Mouse (Mus musculus) kidney, postnatal 0 days (tissue): ENCODE results near the gene Jade2. TPM values are rescaled to one million over a fixed set of nuclear protein-coding genes. Genes with fewer than 3 reads are reported as not detected.
A peak's percentile ranks its signal among the peaks of the same experiment; 100 is the strongest.

ENCODE experiments used
- ATAC-seq: fragments of 200-750 bp; cut with Nextera tagmentation; replicated peaks from 2 replicates; pipeline ENCODE4 v1.8.0; 2017; ENCODE audit warnings: low read depth, moderate number of reproducible peaks, moderate TSS enrichment, moderate library complexity; ENCODE audit not compliant: low FRiP score
- DNase-seq: peaks from one replicate; pipeline ENCODE4 v3.0.0-alpha.2; 2016; ENCODE audit warnings: low spot score
- H3K27ac ChIP-seq: fragments of 300-500 bp; sonication (generic); 2 replicates; pipeline ENCODE4 v1.5.1; 2014; ENCODE audit warnings: mild to moderate bottlenecking
- H3K27me3 ChIP-seq: fragments of 300-500 bp; sonication (generic); 2 replicates; pipeline ENCODE4 v1.6.1; 2014; ENCODE audit warnings: low read length, mixed read lengths; ENCODE audit not compliant: insufficient read depth
- H3K36me3 ChIP-seq: fragments of 300-500 bp; sonication (generic); 2 replicates; pipeline ENCODE4 v1.6.1; 2014; ENCODE audit warnings: low read length, mixed read lengths; ENCODE audit not compliant: insufficient read depth
- H3K4me1 ChIP-seq: fragments of 300-500 bp; sonication (generic); replicated peaks from 2 replicates; pipeline ENCODE4 v1.6.1; 2014; ENCODE audit warnings: antibody characterized with exemption, low read length, mixed read lengths; ENCODE audit not compliant: insufficient read depth
- H3K4me2 ChIP-seq: fragments of 300-500 bp; sonication (generic); 2 replicates; pipeline ENCODE4 v1.6.1; 2014; ENCODE audit warnings: mild to moderate bottlenecking, low read length, moderate library complexity, mixed read lengths
- H3K4me3 ChIP-seq: fragments of 300-500 bp; sonication (generic); replicated peaks from 2 replicates; pipeline ENCODE4 v1.5.1; 2014; ENCODE audit warnings: low read depth, low read length
- H3K9ac ChIP-seq: fragments of 300-500 bp; sonication (generic); 2 replicates; pipeline ENCODE4 v1.6.1; 2014; ENCODE audit warnings: low read depth, low read length
- H3K9me3 ChIP-seq: fragments of 300-500 bp; sonication (generic); replicated peaks from 2 replicates; pipeline ENCODE4 v1.6.1; 2016; ENCODE audit warnings: low read length, inconsistent platforms, mixed read lengths
- CTCF ChIP-seq: IDR thresholded peaks from 2 replicates; pipeline ENCODE4 v1.5.1; 2016; ENCODE audit warnings: antibody characterized with exemption, low read depth, mild to moderate bottlenecking, moderate library complexity
- WGBS: fragments of 180-500 bp; shearing (Covaris S2); extraction: QIAGEN DNeasy Blood & Tissue Kit; methylation state at CpG from one replicate; pipeline ENCODE4 v1.1.7; 2014; 5-methylcytosine and 5-hydroxymethylcytosine counted together
- polyA plus RNA-seq: library from polyadenylated mRNA; unstranded; fragments of >200 nt; fragmentation: Nextera tagmentation; extraction: Ambion mirVana; gene quantifications from 2 replicates; pipeline ENCODE4 v1.2.1, GENCODE M21; 2015

Jade2 gene
- polyA plus RNA-seq, 1 experiment from 2014 or later: 1.0 TPM

- no peak overlapping the region for H3K9ac ChIP-seq
- peaks cover 9% of the 10 kb centered on the region; the same call in 1 of the 2 replicates for H3K4me1 ChIP-seq
- no peaks in the 10 kb centered on the region for H3K27me3 ChIP-seq
- no peak overlapping the region for H3K27ac ChIP-seq
- no peaks in the 10 kb centered on the region for H3K9me3 ChIP-seq
- no peak for ATAC-seq
- no peak for TF ChIP-seq CTCF
- WGBS: 37% methylated on average over 5 of the region's 5 CpGs
- no peak overlapping the region for H3K4me3 ChIP-seq
- no peak overlapping the region for H3K4me2 ChIP-seq
- H3K36me3 ChIP-seq: no peaks in the 10 kb centered on the region
- DNase-seq: no peak
Observed at GRCm38 (mm10) chr11:51852595-51852994, 4.9 kb downstream of the Jade2 start.

GRCm38 (mm10) chr11:51852091-51852521 lies 5.3 kb downstream of the Jade2 start:
- 49% methylated on average over 7 of the region's 7 CpGs for WGBS
- no peaks in the 10 kb centered on the region for H3K36me3 ChIP-seq
- DNase-seq (peak; percentile 75), ATAC-seq (no peak)
- no peaks in the 10 kb centered on the region for H3K9me3 ChIP-seq
- no peaks in the 10 kb centered on the region for H3K27me3 ChIP-seq
- H3K4me2 ChIP-seq: no peak overlapping the region
- TF ChIP-seq CTCF: no peak
- H3K4me3 ChIP-seq: no peak overlapping the region
- H3K27ac ChIP-seq: no peak overlapping the region
- H3K4me1 ChIP-seq: peaks cover 9% of the 10 kb centered on the region; the same call in 1 of the 2 replicates
- no peak overlapping the region for H3K9ac ChIP-seq

- 75% methylated on average over 11 of the region's 11 CpGs for WGBS
- TF ChIP-seq CTCF: no peak
Observed at GRCm38 (mm10) chr11:51850741-51851330, 6.6 kb downstream of the Jade2 start.

GRCm38 (mm10) chr11:51848324-51848723 lies 9.1 kb downstream of the Jade2 start:
- Histone ChIP-seq H3K27ac (no peak overlapping the region), H3K9ac (no peak overlapping the region), H3K4me2 (no peak overlapping the region), H3K36me3 (no peaks in the 10 kb centered on the region), H3K4me1 (no peaks in the 10 kb centered on the region; the same call in 1 of the 2 replicates), H3K27me3 (no peaks in the 10 kb centered on the region), H3K4me3 (no peak overlapping the region), H3K9me3 (no peaks in the 10 kb centered on the region)
- no peak for DNase-seq
- TF ChIP-seq CTCF: no peak
- 90% methylated on average over 3 of the region's 3 CpGs for WGBS
- no peak for ATAC-seq

More at GRCm38 (mm10) chr11:51850741-51851330, 6.6 kb downstream of the Jade2 start:
- no peak overlapping the region for H3K27ac ChIP-seq
- no peak overlapping the region for H3K9ac ChIP-seq
- no peaks in the 10 kb centered on the region for H3K27me3 ChIP-seq
- H3K36me3 ChIP-seq: no peaks in the 10 kb centered on the region
- peaks cover 9% of the 10 kb centered on the region; the same call in 1 of the 2 replicates for H3K4me1 ChIP-seq
- ATAC-seq: no peak
- no peak overlapping the region for H3K4me3 ChIP-seq
- H3K4me2 ChIP-seq: no peak overlapping the region
- no peaks in the 10 kb centered on the region for H3K9me3 ChIP-seq
- DNase-seq: no peak

- Histone ChIP-seq H3K9ac (no peak overlapping the region), H3K27me3 (no peaks in the 10 kb centered on the region), H3K9me3 (no peaks in the 10 kb centered on the region), H3K4me2 (no peak overlapping the region), H3K27ac (no peak overlapping the region), H3K36me3 (no peaks in the 10 kb centered on the region), H3K4me1 (no peaks in the 10 kb centered on the region; the same call in 1 of the 2 replicates), H3K4me3 (no peak overlapping the region)
- no peak for DNase-seq
- 84% methylated on average over 1 of the region's 1 CpGs for WGBS
- no peak for ATAC-seq
- TF ChIP-seq CTCF: no peak
Observed at GRCm38 (mm10) chr11:51847902-51848301, 9.6 kb downstream of the Jade2 start.

GRCm38 (mm10) chr11:51845981-51846883 lies 11.2 kb downstream of the Jade2 start:
- no peak for DNase-seq
- no peak overlapping the region for H3K4me2 ChIP-seq

More at GRCm38 (mm10) chr11:51845981-51846883, 11.2 kb downstream of the Jade2 start:
- WGBS: 90% methylated on average over 16 of the region's 16 CpGs
- no peaks in the 10 kb centered on the region for H3K36me3 ChIP-seq
- no peaks in the 10 kb centered on the region for H3K27me3 ChIP-seq
- H3K4me1 ChIP-seq: no peaks in the 10 kb centered on the region; the same call in 1 of the 2 replicates
- H3K9ac ChIP-seq: no peak overlapping the region
- H3K9me3 ChIP-seq: no peaks in the 10 kb centered on the region
- ATAC-seq: no peak
- no peak overlapping the region for H3K27ac ChIP-seq
- H3K4me3 ChIP-seq: no peak overlapping the region
- TF ChIP-seq CTCF: no peak
